Mouse (Mus musculus): ENCODE data around the gene Epb42. TPM values are rescaled to one million over a fixed set of nuclear protein-coding genes. Genes with fewer than 3 reads are reported as not detected.
A peak's percentile ranks its signal among the peaks of the same experiment; 100 is the strongest.
"Not testable (repeated sequence)": the region's sequence is repeated elsewhere in the genome, so short reads cannot be mapped to it uniquely, and the experiment has no call there.

The Epb42 gene
- polyA plus RNA-seq, 1 experiment: not detected

- H3K9me3 ChIP-seq (replicated peaks; ENCODE audit: control insufficient read depth, insufficient read depth, low read length, poor library complexity, severe bottlenecking): no peaks in the 10 kb centered on the region
- TF ChIP-seq CTCF (IDR thresholded peaks at IDR 0.05; ENCODE audit: low read depth, low read length): no peak
- no peak for TF ChIP-seq POLR2A (IDR thresholded peaks at IDR 0.05; ENCODE audit: insufficient read depth, low read length)
- TF ChIP-seq EP300 (IDR thresholded peaks at IDR 0.05; ENCODE audit: insufficient read depth, low read depth, low read length): no peak
- peak within 1 kb of the TSS; percentile 87 for H3K4me3 ChIP-seq (ENCODE audit: low read depth, low read length)
- H3K4me1 ChIP-seq (ENCODE audit: control insufficient read depth, insufficient read depth, low read length): no peaks in the 10 kb centered on the region
- H3K9ac ChIP-seq (ENCODE audit: low read depth, poor library complexity, severe bottlenecking): peak within 1 kb of the TSS; percentile 77
- no peaks in the 10 kb centered on the region for H3K27me3 ChIP-seq (ENCODE audit: control insufficient read depth, insufficient read depth, low read length, poor library complexity, severe bottlenecking)
- no peaks in the 10 kb centered on the region for H3K36me3 ChIP-seq (ENCODE audit: control insufficient read depth, insufficient read depth, low read length, poor library complexity, severe bottlenecking)
- H3K27ac ChIP-seq (ENCODE audit: insufficient read depth, low read length): no peak within 1 kb of the TSS
Measured at GRCm38 (mm10) chr2:120976990-120977925, 59.6 kb downstream of the Epb42 start, which contains the start of gene Tmem62. Gene Tmem62 (plus strand): TSS chr2:120977017.

GRCm38 (mm10) chr2:120976308-120976707 lies 60.6 kb downstream of the Epb42 start:
- H3K27me3 ChIP-seq (ENCODE audit: control insufficient read depth, insufficient read depth, low read length, poor library complexity, severe bottlenecking): no peaks in the 10 kb centered on the region
- H3K9ac ChIP-seq (ENCODE audit: low read depth, poor library complexity, severe bottlenecking): no peak overlapping the region
- no peak overlapping the region for H3K4me3 ChIP-seq (ENCODE audit: low read depth, low read length)
- TF ChIP-seq CTCF (IDR thresholded peaks at IDR 0.05; ENCODE audit: low read depth, low read length) (peak; percentile 2), EP300 (IDR thresholded peaks at IDR 0.05; ENCODE audit: insufficient read depth, low read depth, low read length) (no peak)
- H3K27ac ChIP-seq (ENCODE audit: insufficient read depth, low read length): no peak overlapping the region
- no peaks in the 10 kb centered on the region for H3K9me3 ChIP-seq (replicated peaks; ENCODE audit: control insufficient read depth, insufficient read depth, low read length, poor library complexity, severe bottlenecking)
- H3K36me3 ChIP-seq (ENCODE audit: control insufficient read depth, insufficient read depth, low read length, poor library complexity, severe bottlenecking): no peaks in the 10 kb centered on the region
- no peaks in the 10 kb centered on the region for H3K4me1 ChIP-seq (ENCODE audit: control insufficient read depth, insufficient read depth, low read length)

GRCm38 (mm10) chr2:120972964-120973363 lies 63.9 kb downstream of the Epb42 start:
- Histone ChIP-seq H3K4me3 (ENCODE audit: low read depth, low read length) (no peak overlapping the region), H3K27me3 (ENCODE audit: control insufficient read depth, insufficient read depth, low read length, poor library complexity, severe bottlenecking) (no peaks in the 10 kb centered on the region), H3K9me3 (replicated peaks; ENCODE audit: control insufficient read depth, insufficient read depth, low read length, poor library complexity, severe bottlenecking) (no peaks in the 10 kb centered on the region), H3K27ac (ENCODE audit: insufficient read depth, low read length) (no peak overlapping the region), H3K36me3 (ENCODE audit: control insufficient read depth, insufficient read depth, low read length, poor library complexity, severe bottlenecking) (no peaks in the 10 kb centered on the region), H3K9ac (ENCODE audit: low read depth, poor library complexity, severe bottlenecking) (peak overlapping the region; percentile 42; the same call in 1 of the 2 replicates), H3K4me1 (ENCODE audit: control insufficient read depth, insufficient read depth, low read length) (no peaks in the 10 kb centered on the region)
- TF ChIP-seq CTCF (IDR thresholded peaks at IDR 0.05; ENCODE audit: low read depth, low read length) (peak; percentile 48), EP300 (IDR thresholded peaks at IDR 0.05; ENCODE audit: insufficient read depth, low read depth, low read length) (no peak), POLR2A (IDR thresholded peaks at IDR 0.05; ENCODE audit: insufficient read depth, low read length) (no peak)

DNA sequence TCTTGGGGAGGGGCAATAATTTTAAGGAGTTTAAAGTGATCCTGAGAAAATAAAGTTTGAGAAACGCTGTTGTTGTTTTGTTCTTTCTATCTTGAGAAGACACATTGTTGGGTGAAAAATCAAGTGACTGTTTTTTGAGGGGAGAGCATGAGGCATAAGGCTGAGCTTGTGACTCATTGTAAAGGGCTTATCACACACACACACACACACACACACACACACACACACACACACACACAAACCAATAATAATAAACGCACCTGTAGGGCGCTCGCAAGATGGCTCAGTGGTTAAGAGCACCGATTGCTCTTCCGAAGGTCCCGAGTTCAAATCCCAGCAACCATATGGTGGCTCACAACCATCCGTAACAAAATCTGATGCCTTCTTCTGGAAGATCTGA lies 64.6 kb downstream of the Epb42 start:
- H3K27ac ChIP-seq (ENCODE audit: insufficient read depth, low read length); H3K27me3 ChIP-seq (ENCODE audit: control insufficient read depth, insufficient read depth, low read length, poor library complexity, severe bottlenecking); H3K9ac ChIP-seq (ENCODE audit: low read depth, poor library complexity, severe bottlenecking); H3K4me1 ChIP-seq (ENCODE audit: control insufficient read depth, insufficient read depth, low read length); H3K4me3 ChIP-seq (ENCODE audit: low read depth, low read length); H3K36me3 ChIP-seq (ENCODE audit: control insufficient read depth, insufficient read depth, low read length, poor library complexity, severe bottlenecking); H3K9me3 ChIP-seq (replicated peaks; ENCODE audit: control insufficient read depth, insufficient read depth, low read length, poor library complexity, severe bottlenecking): not testable (repeated sequence)

GRCm38 (mm10) chr2:120971766-120972165 lies 65.1 kb downstream of the Epb42 start:
- Histone ChIP-seq H3K36me3 (ENCODE audit: control insufficient read depth, insufficient read depth, low read length, poor library complexity, severe bottlenecking) (no peaks in the 10 kb centered on the region), H3K4me3 (ENCODE audit: low read depth, low read length) (no peak overlapping the region), H3K27ac (ENCODE audit: insufficient read depth, low read length) (no peak overlapping the region), H3K9ac (ENCODE audit: low read depth, poor library complexity, severe bottlenecking) (no peak overlapping the region), H3K27me3 (ENCODE audit: control insufficient read depth, insufficient read depth, low read length, poor library complexity, severe bottlenecking) (no peaks in the 10 kb centered on the region), H3K4me1 (ENCODE audit: control insufficient read depth, insufficient read depth, low read length) (no peaks in the 10 kb centered on the region), H3K9me3 (replicated peaks; ENCODE audit: control insufficient read depth, insufficient read depth, low read length, poor library complexity, severe bottlenecking) (no peaks in the 10 kb centered on the region)
- TF ChIP-seq EP300 (IDR thresholded peaks at IDR 0.05; ENCODE audit: insufficient read depth, low read depth, low read length) (no peak), CTCF (IDR thresholded peaks at IDR 0.05; ENCODE audit: low read depth, low read length) (no peak), POLR2A (IDR thresholded peaks at IDR 0.05; ENCODE audit: insufficient read depth, low read length) (no peak)

GRCm38 (mm10) chr2:120970559-120971080 lies 66.3 kb downstream of the Epb42 start, which contains the start of gene Ubr1:
Gene Ubr1 (minus strand): TSS chr2:120970715.
- Histone ChIP-seq H3K36me3 (ENCODE audit: control insufficient read depth, insufficient read depth, low read length, poor library complexity, severe bottlenecking) (no peaks in the 10 kb centered on the region), H3K9ac (ENCODE audit: low read depth, poor library complexity, severe bottlenecking) (peak within 1 kb of the TSS; percentile 87), H3K9me3 (replicated peaks; ENCODE audit: control insufficient read depth, insufficient read depth, low read length, poor library complexity, severe bottlenecking) (no peaks in the 10 kb centered on the region), H3K4me1 (ENCODE audit: control insufficient read depth, insufficient read depth, low read length) (no peaks in the 10 kb centered on the region), H3K27me3 (ENCODE audit: control insufficient read depth, insufficient read depth, low read length, poor library complexity, severe bottlenecking) (no peaks in the 10 kb centered on the region), H3K27ac (ENCODE audit: insufficient read depth, low read length) (no peak within 1 kb of the TSS), H3K4me3 (ENCODE audit: low read depth, low read length) (peak within 1 kb of the TSS; percentile 91)
- TF ChIP-seq POLR2A (IDR thresholded peaks at IDR 0.05; ENCODE audit: insufficient read depth, low read length): peak; percentile 94
- TF ChIP-seq EP300 (IDR thresholded peaks at IDR 0.05; ENCODE audit: insufficient read depth, low read depth, low read length): 0 out of 2 replicates have a peak, but pooled peaks have one; percentile 12
- TF ChIP-seq CTCF (IDR thresholded peaks at IDR 0.05; ENCODE audit: low read depth, low read length): no peak
